Mouse (Mus musculus) left cerebral cortex, adult 9 months (tissue): Measurements from ENCODE around the gene Nfkbiz.
"Not testable (repeated sequence)": the region's sequence is repeated elsewhere in the genome, so short reads cannot be mapped to it uniquely, and the experiment has no call there.

Source experiments
- DNase-seq, 2 experiments: peaks; one replicate each; pipeline ENCODE4 v3.0.0; 2022; ENCODE audit warnings: low spot score in 2 of 2

Gene Nfkbiz

DNA sequence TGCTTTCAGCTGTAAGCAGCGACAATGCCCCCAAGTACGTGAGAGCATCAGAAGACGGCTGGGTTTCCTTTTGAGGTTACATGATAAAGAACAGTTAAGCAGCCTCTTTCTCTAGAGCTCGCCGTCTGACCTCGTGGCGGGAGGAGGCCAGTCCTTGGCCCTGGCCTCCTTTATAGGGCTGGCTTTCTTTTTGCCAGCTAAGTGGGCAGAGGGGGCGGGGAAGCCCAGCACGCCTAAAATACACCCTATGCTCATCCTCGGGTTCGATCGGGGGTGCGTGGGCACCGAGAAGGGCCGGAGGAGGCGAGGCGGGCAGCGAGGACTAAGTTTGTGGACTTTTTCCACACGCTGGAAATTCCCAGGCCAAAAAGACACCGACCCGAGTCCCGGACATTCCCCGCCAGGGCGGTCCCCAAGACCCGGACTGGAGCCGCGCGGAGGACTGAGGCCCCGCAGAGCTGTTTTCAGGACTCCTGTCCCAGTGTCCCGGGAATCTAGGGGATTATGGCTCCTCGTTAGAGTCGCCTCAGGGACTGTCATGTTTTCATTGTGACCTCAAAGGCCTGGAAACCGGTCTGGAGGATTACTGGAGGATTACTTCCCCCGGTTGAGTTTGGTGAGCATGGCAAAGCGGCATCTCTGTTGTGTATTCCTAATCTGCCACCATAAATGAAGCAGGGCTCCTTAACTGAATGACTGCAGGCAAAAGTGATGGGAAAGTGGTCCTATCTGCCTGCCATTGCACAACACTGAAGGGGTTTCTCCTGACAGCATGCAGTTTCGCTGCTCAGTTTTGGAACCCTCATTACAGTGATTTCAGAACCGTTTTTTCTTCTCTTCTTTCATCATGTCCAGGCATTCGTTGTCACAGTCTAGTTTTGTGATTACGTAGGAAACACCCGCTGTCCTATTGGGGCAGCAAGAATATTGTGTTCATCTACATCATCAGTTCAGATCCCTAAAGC is at the start of gene Nfkbiz:
Gene Nfkbiz (minus strand): TSS at position 390 of the 965 bp plus-strand sequence.
- DNase-seq: peak in 1 of 2 experiments; percentile 71

DNA sequence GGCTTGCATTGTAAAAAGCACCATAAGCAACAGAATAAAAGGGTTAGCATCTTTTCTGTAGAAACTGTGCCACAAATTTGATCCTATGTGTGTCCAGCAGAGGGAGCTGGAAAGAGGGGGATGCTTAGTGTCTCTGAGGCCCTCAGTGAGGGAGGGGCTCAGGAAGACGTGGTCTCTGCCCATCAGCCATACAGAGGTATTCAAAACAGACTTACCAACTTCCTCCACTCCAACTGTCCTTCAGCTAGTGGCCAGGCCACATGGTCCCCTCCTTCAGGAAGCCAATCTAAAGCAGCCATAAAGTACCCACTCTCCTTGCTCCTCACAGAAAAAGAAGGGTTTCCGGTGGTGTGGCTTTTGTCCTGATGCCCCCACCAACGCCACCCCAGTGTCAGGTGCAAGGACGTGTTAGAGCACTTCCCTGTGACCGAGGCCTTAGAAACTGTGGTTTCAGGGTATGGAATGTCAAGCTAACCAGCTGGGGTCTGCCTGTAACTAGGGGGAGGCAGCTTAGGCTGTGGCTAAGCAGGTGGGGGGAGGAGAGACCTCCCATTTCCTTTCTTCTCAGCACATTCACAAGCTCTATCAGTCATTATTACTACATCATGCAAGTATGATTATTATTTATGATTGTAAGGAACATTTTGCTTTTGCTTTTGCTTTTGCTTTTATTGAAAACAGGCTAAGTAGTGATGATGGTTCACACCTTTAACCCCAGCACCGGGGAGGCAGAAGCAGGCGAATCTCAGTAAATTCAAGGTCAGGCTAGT is 49.3 kb upstream of the Nfkbiz start:
- no peak for DNase-seq

DNA sequence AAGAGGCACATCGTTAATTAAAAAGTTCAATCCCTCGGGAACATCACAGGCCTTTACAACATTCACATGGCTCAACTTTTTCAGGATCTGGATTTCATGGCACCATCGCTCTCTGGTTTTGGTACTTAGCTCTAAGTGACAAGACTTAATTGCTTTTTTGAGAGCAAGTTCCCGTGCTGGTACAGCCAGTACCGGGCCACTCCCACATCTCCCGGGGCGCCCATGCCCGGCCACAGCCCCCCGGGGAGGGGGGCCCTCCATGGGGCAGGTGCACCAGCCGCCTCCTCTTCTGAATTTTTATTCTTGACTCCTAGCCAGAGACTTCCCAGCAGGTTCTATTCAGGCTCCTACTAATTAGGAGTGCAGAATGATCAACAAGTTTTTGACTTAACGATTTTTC is 45.5 kb upstream of the Nfkbiz start:
- no peak for DNase-seq

DNA sequence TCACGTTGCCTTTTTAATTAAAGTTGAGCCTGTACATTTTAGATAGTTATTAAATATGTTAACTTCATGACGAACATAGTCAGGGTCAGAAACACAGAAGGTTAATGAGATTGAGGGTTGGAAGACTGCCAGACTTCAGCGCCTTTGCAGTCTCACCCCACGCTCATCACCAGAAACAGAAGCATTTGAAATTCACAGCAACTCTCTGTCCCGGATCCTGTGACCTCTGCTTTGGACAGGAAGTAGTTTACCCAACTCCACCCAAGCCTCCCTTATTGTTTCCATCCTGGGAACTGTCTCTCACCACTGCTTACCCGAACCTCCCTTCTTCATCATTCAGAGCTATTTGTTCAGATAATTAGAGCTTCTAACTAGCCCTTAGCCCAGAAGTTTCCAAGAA is 37.3 kb upstream of the Nfkbiz start:
- DNase-seq: no peak

DNA sequence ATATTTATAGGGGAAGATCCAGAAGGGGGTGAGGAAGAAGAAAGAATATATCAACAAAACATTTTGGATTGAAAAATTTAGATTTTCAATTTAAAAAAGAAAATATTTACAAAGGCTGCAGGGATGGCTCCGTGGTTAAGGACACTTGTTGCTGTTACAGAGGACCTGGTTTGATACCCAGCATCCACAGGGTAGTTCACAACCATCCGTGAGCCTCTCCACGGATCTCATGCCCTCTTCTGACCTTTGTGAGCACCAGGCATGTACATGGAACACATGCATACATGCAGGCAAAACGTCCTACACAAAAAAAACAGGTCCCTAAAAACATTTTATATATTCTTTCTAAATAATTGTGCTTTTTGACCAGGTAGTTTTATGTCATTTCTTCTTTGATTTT is 25.1 kb upstream of the Nfkbiz start:
- DNase-seq: no peak

DNA sequence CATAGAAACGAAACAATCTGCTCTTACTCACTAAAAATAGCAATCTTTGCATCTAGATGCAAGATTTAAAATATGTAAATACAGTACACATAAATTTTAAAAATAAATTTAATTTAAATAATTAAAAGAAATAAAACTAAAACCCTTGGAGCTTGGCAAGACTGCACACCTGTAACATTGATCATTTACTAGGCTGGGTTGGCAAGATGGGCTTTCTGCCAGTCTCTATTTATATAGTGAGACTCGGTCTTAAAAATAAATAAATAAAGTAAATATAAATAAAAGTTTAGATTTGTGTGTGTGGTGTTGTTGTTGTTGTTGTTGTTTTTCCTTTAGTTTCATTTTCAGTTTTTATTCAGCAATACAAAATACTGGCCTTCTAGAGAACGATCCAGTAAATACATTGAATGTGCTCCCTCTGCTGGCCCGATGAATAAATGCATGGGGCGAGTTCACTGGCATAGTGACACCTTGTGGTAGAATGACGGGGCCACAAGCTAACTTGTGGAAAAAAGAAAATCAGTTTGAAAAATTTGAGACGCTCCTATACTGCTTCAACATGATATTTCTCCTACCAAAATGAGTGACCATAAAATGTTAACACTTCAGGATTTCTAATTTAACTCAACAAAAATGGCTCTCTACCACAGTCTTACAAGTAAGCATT is 24.6 kb upstream of the Nfkbiz start:
- DNase-seq: peak in 1 of 2 experiments; percentile 76

DNA sequence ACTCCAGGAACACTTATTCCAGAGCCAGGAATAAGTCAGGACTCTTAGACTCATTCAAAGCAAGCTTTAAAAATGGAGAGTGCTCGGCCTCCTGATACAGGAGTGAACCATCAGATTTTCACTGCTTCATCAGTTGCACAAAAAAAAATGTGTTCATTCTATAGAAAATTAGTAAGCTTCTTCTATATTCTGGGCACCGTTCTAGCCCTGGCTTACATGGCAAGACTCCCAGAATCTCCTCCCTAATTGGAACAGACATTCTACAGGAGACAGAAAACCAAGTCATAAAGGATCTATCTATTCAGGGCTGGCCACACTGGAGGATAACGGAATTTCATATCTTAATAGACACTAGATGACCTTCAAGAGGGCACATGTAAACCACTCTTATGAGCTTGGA is 22.4 kb upstream of the Nfkbiz start:
- peak in 1 of 2 experiments; percentile 52 for DNase-seq

- DNase-seq: not testable (repeated sequence)
Observed at GRCm38 (mm10) chr16:55859421-55859820, 20.7 kb upstream of the Nfkbiz start.

- peak in 1 of 2 experiments; percentile 79 for DNase-seq
Observed at GRCm38 (mm10) chr16:55858465-55858864, 19.8 kb upstream of the Nfkbiz start.

DNA sequence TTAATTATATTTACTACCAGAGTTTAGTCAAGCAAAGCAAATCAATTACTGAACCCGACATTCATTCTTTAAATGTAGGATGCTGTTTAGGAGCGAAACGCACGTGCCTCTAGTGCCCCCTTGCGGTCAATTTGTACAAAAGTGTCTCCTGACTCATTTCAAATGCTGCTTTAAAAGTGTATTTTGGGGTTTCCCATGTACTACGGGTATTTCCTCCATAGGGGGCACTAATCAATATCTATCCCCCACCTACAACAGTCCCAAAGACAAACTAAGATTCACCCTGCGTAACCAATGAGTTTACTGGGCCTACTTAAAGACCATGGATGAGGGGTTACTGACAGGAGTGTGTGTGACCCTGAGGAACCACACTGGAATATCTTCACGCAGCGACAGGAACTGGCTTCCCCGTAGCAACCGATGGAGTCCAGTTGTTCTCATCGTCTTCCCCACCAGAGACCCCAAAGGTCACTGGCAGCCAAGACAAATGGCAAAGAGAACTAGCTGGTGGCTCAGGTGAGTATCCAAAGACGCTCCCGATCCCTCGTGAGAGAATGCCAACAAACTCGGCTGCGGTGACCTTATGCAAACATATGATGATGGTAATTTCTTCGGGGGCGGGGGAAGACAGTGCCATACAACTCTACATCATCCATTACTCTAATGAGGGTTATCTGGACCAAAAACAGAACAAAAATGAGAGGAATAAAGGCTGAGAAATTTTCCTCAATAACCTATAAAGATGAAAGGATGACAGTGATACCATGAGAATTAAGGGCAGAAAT is 14.4 kb upstream of the Nfkbiz start:
- peak in 1 of 2 experiments; percentile 71 for DNase-seq

DNA sequence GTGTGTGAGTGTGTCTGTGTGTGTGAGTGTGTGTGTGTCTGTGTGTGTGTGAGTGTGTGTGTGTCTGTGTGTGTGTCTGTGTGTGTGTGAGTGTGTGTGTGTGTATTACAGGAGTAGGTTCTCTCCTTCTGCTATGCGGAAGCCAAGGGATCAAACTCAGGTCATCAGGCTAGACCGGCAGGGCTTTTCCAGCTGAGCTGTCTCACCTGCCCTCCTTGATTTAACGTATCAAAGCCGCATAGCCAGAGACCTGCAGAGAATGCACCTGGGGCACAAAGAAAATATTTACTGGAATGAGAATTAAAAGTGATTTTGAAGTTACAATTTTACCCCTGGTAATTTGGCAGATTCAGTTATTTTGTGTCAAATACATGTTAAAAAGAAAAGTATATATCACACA is 13.8 kb upstream of the Nfkbiz start:
- DNase-seq: no peak

- no peak for DNase-seq
Observed at GRCm38 (mm10) chr16:55850485-55850884, 11.8 kb upstream of the Nfkbiz start.

- DNase-seq: no peak
Observed at GRCm38 (mm10) chr16:55847679-55848078, 9.0 kb upstream of the Nfkbiz start.

- DNase-seq: no peak
Observed at GRCm38 (mm10) chr16:55844847-55845246, 6.1 kb upstream of the Nfkbiz start.

DNA sequence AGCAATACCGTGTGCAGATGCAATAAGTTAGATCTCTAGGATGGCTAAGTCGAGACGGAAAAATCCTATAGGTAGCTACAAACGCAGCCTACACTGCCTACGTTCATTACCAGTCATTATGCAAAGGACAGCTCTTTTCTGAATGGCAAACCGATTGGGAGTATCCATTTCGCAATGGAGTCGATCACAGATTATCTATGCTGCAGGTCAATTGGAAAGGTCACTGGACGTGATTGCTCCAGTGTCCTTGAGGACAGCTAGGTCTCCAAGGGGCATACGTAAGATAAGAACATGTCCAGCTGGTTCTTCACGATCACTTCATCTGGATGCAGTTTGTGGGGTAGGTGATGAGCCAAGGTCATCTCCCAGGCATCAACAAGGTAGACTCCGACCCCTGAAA is 5.2 kb upstream of the Nfkbiz start:
- DNase-seq: no peak

DNA sequence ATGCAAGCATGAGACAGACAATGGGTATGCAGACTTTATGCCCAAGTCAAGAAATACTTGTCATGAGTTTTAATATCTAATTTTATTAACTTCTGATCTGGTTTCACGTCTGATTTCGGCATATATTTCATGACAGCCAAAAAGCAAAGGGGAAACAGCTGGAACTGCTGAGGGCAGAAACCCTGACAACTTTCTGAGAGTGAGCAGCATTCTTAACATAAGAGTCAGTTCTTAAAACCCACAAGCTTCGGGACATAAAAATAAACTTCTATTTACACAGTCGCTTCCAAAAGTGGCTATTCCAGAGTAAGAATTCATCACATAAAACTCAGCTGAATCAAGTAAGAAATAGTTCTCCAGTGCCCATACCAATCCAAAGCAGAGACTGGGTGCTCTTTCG is 4.4 kb upstream of the Nfkbiz start:
- no peak for DNase-seq

GRCm38 (mm10) chr16:55841506-55841905 is 2.8 kb upstream of the Nfkbiz start:
- DNase-seq: no peak

DNA sequence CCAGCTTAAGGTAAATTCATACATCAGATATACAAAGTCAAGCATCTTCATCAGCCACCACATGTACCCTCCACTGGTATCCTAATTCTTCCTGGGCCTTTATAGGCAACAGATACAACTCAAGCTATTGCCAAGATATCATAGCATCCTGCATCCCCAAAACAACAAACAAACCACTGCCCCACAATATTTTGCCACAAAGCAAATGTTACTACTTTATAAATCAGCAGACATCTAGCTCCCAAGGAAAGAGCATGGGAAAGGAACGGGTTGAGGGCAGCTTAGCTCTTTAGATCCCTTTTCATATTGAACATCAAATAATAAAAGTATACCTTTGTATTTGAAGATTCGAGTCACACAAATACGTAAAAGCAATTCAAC is 580 bp downstream of the Nfkbiz start:
- no peak for DNase-seq

DNA sequence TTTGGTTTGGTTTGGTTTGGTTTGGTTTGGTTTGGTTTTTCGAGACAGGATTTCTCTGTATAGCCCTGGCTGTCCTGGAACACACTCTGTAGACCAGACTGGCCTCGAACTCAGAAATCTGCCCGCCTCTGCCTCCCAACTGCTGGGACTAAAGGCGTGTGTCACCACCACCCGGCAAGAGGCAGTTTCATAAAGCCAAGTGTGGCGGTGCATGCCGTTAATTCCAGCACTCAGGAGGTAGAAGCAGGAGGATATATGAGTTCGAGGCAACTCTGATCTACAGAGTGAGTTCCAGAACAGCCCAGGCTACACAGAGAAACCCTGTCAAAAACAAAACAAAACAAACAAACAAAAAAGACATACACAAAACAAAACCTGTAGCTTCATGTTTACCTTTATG is 1.0 kb downstream of the Nfkbiz start:
- not testable (repeated sequence) for DNase-seq

DNA sequence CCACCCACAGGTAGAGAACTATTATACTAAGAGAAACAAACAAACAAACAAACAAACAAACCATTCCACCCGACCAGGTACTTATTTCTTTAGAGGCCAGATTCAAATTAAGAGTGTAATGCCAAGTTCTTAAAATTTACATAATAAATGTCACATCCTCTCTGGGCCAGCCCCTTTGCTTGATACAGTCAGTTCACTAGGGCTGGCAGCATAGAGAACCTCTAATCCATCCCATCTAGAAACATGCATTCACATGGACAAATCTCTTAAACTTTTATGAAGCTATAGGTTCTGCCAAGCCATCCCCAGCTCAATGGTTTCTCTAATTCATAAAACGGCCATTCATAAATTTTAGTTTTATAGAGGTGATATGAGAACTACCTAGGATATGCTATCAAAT is 1.5 kb downstream of the Nfkbiz start:
- DNase-seq: no peak

DNA sequence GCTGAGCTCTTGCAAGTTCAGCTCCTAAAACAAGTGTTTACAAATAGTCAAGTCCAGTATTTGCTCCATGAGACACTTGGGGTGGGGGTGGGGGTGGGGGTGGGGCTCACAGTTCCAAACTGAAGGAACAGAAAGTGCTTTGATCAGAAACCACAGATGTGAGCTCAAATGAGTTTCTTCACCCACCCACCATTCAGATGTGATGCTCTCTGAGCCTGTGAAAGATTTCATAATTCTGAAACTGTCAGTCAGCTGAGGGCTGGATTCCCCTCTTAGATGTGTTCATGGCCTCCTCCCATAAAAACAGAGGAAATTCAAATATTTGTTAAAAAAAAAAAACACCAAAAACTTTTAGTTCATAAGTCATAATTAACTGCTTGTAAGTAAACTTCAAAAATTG is 2.9 kb downstream of the Nfkbiz start:
- DNase-seq: no peak
